Mouse (Mus musculus) naive thymus-derived CD4-positive, alpha-beta T cell, adult 2 months (primary cell): ENCODE data around the gene Ddx41.

Experiments
- DNase-seq: peaks from one replicate; pipeline ENCODE4 v3.0.0-alpha.2; 2011; ENCODE audit warnings: low read depth

The Ddx41 gene

GRCm38 (mm10) chr13:55507877-55508276 is 28.6 kb downstream of the Ddx41 start:
- DNase-seq: no peak

DNA sequence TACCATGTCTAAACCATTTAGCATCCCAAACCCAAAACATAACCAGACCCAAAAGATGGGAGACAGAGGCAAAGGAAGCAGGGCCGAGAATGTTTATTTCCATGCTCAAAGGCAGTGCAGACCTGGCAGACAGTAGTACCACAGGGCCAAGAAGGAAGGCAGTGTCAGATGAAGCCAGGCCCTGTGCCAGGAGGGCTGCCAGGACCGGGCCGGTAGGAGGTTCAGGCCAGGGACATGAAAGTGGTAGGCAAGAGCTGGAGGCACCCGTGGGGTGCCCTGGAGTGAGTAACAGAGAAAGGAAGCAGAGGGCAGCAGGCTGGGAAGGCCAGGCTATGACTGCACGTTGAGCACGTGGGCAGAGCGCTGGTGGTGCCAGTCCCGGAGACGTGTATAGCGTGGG is 29.8 kb downstream of the Ddx41 start:
- no peak for DNase-seq

DNA sequence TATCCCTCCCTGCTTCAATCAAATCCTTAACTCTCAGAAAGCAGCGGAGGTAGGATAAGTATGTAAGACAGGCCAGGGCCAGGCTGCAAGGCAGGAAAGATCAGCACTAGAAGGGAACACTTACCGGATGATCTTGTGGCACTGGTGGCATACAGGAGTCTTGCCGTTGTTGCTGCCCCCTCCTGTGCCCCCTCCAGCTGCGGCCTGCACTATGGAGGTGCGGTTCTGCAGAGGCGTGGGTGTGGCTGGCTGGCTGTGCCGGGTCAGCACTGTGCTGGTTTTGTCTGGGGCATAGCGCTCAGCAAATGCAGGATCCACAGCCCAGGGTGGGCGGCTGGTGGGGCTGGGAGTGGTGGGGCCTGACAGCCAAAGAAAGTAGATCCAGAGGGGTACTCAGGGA is 30.6 kb downstream of the Ddx41 start:
- no peak for DNase-seq

DNA sequence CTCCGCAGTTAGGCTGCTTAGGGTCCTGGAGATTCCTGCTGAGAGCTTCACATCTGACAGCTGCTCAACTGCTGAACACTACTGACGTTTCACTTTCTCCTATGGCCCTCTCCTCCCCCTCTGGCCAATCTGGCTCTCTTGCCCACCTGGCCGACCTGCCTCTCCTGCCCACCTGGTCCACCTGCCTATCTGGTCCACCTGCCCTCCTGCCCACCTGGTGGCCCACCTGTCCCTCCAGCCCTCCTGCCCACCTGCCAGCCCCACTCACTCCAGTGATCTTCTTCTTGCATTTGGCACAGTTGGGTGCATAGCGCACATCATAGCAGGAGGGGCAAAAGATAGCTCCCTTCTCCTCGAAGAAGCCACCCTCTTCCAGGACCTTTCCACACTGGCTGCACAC is 32.1 kb downstream of the Ddx41 start:
- DNase-seq: no peak

DNA sequence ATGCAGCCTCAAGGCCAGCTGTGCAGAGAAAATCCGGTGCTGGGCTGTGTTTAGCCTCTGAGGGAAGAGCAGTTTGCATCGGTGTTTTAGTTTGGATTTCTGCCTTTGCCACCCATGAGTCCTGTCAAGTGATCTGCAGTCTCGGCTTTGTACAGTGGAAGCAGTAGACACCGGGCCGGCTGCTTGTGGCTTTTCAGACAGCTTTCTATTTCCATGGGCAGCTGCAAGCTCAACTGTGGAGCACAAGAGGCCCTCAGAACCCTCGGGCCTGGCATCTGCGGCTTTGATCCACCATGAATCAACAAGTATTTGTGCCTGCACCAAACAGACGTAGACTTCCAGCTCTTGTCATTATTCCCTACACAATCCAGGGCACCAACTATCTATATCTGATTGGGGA is 34.1 kb downstream of the Ddx41 start:
- no peak for DNase-seq

GRCm38 (mm10) chr13:55500575-55500974 is 35.9 kb downstream of the Ddx41 start:
- DNase-seq: no peak

GRCm38 (mm10) chr13:55498906-55499305 is 37.6 kb downstream of the Ddx41 start:
- DNase-seq: no peak

- DNase-seq: no peak
Observed at GRCm38 (mm10) chr13:55496661-55497060, 39.8 kb downstream of the Ddx41 start.

DNA sequence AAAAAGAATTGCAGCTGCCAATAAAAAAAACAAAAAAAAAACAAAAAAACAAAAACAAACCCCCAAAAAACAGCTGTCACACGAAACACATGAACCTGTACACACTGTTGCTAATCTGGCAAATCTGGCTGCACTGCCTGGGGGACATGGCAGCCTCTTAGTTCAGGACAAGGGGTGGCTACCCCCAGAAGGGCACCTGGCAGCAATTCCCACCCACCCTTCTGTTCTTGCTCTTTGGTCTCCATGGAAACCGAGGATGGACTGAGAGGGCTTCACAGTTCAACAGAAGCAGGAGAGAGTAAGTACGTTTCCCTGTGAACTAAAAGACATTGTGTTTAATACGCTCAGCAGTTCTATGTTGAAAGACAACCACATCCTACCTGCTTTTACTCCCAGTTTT is 40.8 kb downstream of the Ddx41 start:
- no peak for DNase-seq

GRCm38 (mm10) chr13:55494883-55495621 is 41.4 kb downstream of the Ddx41 start:
- DNase-seq: no peak

DNA sequence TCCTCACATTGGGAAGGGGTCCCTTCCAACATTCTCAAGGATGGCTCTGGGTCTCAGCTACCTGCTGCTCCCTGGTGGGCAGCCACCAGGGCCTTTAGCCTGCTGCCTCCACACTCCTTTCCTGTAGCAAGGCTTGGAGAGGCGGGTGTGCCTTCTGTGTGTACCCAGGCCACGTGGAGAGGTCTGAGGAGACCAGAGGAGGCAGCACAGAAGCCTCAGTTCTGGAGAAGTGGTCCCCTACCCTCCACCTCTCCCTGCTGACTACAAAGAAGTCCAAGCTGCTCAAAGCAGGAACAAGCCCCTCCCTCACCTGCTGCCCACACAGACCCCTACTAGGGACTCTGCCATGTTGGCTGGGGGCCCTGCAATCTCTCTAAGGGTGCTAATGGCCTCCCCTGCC is 42.2 kb downstream of the Ddx41 start:
- DNase-seq: no peak

- DNase-seq: peak; percentile 21
Observed at GRCm38 (mm10) chr13:55487578-55488498, 48.6 kb downstream of the Ddx41 start, which contains the start of gene Dbn1. Gene Dbn1 (minus strand): TSS chr13:55488111.

GRCm38 (mm10) chr13:55486916-55487577 is 49.4 kb downstream of the Ddx41 start:
- DNase-seq: peak; percentile 48

DNA sequence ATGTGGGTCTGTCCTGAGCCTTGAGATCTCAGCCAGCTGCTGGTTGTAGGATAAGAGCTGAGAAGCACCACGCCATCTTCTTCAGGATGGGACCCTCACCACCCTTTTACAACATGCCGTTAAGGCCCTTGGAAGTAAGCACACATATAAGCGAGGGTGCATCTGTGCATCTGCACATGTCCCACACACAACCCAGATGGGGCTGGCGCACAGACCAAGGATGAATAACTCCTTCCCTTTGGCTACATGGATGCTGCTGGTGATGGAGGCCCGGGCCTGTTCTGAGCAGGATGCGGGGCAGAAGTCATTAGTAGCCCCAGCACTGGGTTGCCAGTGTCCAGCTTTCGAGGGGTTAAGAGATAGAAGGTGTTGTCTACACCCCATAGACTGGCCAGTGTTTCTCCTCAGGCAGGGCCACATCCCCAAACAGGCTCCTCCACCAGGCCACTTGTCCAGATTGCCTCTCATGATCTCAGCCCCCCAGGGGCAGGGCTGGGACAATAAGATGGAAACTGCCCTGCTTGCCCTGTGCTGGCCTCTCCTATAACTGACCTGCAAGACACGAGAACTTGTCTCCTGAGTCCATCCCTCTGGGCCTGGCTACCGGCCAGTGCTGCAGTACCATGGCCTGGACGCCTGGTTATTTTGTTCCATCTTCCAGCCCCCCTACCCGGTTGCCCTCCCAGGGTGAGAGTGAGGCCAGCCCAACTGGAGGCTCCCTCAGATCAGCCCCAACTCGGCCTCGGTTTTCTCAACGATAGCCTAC is 50.2 kb downstream of the Ddx41 start:
- DNase-seq: no peak

- DNase-seq: no peak
Observed at GRCm38 (mm10) chr13:55484520-55485088, 51.9 kb downstream of the Ddx41 start.

DNA sequence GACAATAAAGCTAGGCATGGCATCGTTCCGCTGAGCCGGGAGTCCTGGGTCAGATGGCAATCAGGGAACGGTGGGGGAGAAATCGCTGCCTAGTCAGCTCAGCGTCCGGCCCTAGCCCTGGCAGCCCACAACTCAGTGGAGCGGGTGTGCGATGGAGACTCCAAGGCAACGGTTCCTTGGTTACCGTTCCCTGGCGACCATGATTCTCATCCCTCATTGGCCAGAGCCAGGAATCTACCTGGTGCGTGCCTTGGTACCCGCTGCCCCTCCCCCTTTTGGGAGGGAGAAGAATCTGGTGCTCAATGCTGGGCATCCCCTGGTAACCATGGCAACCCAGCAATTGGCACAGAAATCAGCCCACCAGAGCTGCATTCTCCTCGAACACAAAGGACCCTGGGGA is 52.9 kb downstream of the Ddx41 start:
- no peak for DNase-seq

- DNase-seq: no peak
Observed at GRCm38 (mm10) chr13:55483071-55483470, 53.4 kb downstream of the Ddx41 start.

- DNase-seq: no peak
Observed at GRCm38 (mm10) chr13:55482542-55482941, 53.9 kb downstream of the Ddx41 start.
